ENCODE assay signal across 24 mouse cellular contexts in genomic region chr5:23872586-23872985, GRCm38 (mm10).
"Had no signal": no experiment of that assay in that cellular context is flagged by ENCODE, and none has a peak within 500 bp of the region (broad histone marks: within the 10 kb centered on the region; RNA-seq: fewer than 3 reads in every experiment).

No protein-coding gene starts in this region.

- H3K27me3 ChIP-seq: heart, embryonic 12.5 days; hindbrain, embryonic 15.5 days; kidney, embryonic 15.5 days; limb, embryonic 13.5 days; limb, embryonic 15.5 days had no signal

- H3K9ac ChIP-seq: heart, embryonic 12.5 days; hindbrain, embryonic 13.5 days; hindbrain, embryonic 15.5 days; kidney, embryonic 15.5 days; limb, embryonic 13.5 days; limb, embryonic 15.5 days; liver, embryonic 12.5 days; liver, embryonic 14.5 days had no signal

- H3K4me3 ChIP-seq: heart, embryonic 12.5 days; hindbrain, embryonic 13.5 days; hindbrain, embryonic 15.5 days; kidney, embryonic 15.5 days; limb, embryonic 13.5 days; limb, embryonic 15.5 days; liver, embryonic 12.5 days had no signal

- H3K36me3 ChIP-seq: heart, embryonic 12.5 days; hindbrain, embryonic 13.5 days; hindbrain, embryonic 15.5 days; kidney, embryonic 15.5 days; limb, embryonic 13.5 days; limb, embryonic 15.5 days; liver, embryonic 12.5 days had no signal

- H3K4me1 ChIP-seq: hindbrain, embryonic 13.5 days; hindbrain, embryonic 15.5 days; kidney, embryonic 15.5 days; limb, embryonic 13.5 days; limb, embryonic 15.5 days had no signal

- H3K9me3 ChIP-seq: heart, embryonic 12.5 days; hindbrain, embryonic 13.5 days; hindbrain, embryonic 15.5 days; kidney, embryonic 15.5 days; limb, embryonic 13.5 days; limb, embryonic 15.5 days; liver, embryonic 12.5 days had no signal

- H3K27ac ChIP-seq: hindbrain, embryonic 13.5 days; hindbrain, embryonic 15.5 days; hindbrain, postnatal 0 days; kidney, embryonic 15.5 days; kidney, postnatal 0 days; limb, embryonic 13.5 days; limb, embryonic 15.5 days; liver, embryonic 12.5 days; liver, embryonic 14.5 days had no signal

- ATAC-seq: hindbrain, postnatal 0 days; intestine, embryonic 16.5 days; liver, embryonic 12.5 days had no signal

- DNase-seq: gastrocnemius, postnatal 14 days; gastrocnemius, postnatal 36 days; heart, adult 18-20 months; heart, postnatal 14 days; heart, postnatal 36 days; kidney, adult 11 months; kidney, adult 2 months; kidney, adult 9 months; kidney, postnatal 14 days; kidney, postnatal 36 days; layer of hippocampus, adult 9-11 months; layer of hippocampus, postnatal 36 days; left cerebral cortex, postnatal 4 days had no signal

- H3K4me2 ChIP-seq: heart, embryonic 12.5 days; hindbrain, embryonic 13.5 days; hindbrain, embryonic 15.5 days; kidney, embryonic 15.5 days; limb, embryonic 13.5 days; limb, embryonic 15.5 days; liver, embryonic 12.5 days had no signal
